Mouse (Mus musculus) embryonic facial prominence, embryonic 14.5 days (tissue): ENCODE results near the gene Krt222. TPM values are rescaled to one million over a fixed set of nuclear protein-coding genes. Genes with fewer than 3 reads are reported as not detected.

Source experiments
- ATAC-seq: fragments of 200-750 bp; cut with Nextera tagmentation; 2 replicates; pipeline ENCODE4 v1.8.0; 2017; ENCODE audit warnings: low read depth, moderate number of reproducible peaks, moderate TSS enrichment
- DNase-seq: peaks from one replicate; pipeline ENCODE4 v3.0.0-alpha.2; 2015; ENCODE audit warnings: low spot score
- H3K27ac ChIP-seq: fragments of 300-500 bp; sonication (generic); replicated peaks from 2 replicates; pipeline ENCODE4 v1.5.1; 2014; ENCODE audit warnings: low read depth, mild to moderate bottlenecking, low read length, moderate library complexity
- H3K27me3 ChIP-seq: fragments of 300-500 bp; sonication (generic); replicated peaks from 2 replicates; pipeline ENCODE4 v1.6.1; 2014; ENCODE audit warnings: low read length; ENCODE audit not compliant: control insufficient read depth, insufficient read depth
- H3K36me3 ChIP-seq: fragments of 300-500 bp; sonication (generic); 2 replicates; pipeline ENCODE4 v1.6.1; 2014; ENCODE audit warnings: low read length, mixed read lengths; ENCODE audit not compliant: control insufficient read depth, insufficient read depth
- H3K4me1 ChIP-seq: fragments of 300-500 bp; sonication (generic); 2 replicates; pipeline ENCODE4 v1.6.1; 2014; ENCODE audit warnings: antibody characterized with exemption, low read length; ENCODE audit not compliant: control insufficient read depth, insufficient read depth
- H3K4me2 ChIP-seq: fragments of 300-500 bp; sonication (generic); 2 replicates; pipeline ENCODE4 v1.6.1; 2014; ENCODE audit warnings: low read depth, mild to moderate bottlenecking, low read length, moderate library complexity, mixed read lengths
- H3K4me3 ChIP-seq: fragments of 300-500 bp; sonication (generic); 2 replicates; pipeline ENCODE4 v1.5.1; 2014; ENCODE audit warnings: low read depth, mild to moderate bottlenecking, low read length
- H3K9ac ChIP-seq: fragments of 300-500 bp; sonication (generic); 2 replicates; pipeline ENCODE4 v1.6.1; 2014; ENCODE audit warnings: low read depth, mild to moderate bottlenecking, low read length, moderate library complexity, mixed read lengths
- H3K9me3 ChIP-seq: fragments of 300-500 bp; sonication (generic); 2 replicates; pipeline ENCODE4 v1.6.1; 2016; ENCODE audit warnings: low read length; ENCODE audit not compliant: control insufficient read depth
- WGBS: fragments of 180-500 bp; shearing (Covaris S2); extraction: QIAGEN DNeasy Blood & Tissue Kit; methylation state at CpG from one replicate; pipeline ENCODE4 v1.1.7; 2014; 5-methylcytosine and 5-hydroxymethylcytosine counted together
- polyA plus RNA-seq: library from polyadenylated mRNA; unstranded; fragments of >200 nt; fragmentation: Nextera tagmentation; extraction: Ambion mirVana; gene quantifications from 2 replicates; pipeline ENCODE4 v1.2.1, GENCODE M21; 2014

Krt222 gene
- polyA plus RNA-seq, 1 experiment from 2014 or later = 0.70 TPM

DNA sequence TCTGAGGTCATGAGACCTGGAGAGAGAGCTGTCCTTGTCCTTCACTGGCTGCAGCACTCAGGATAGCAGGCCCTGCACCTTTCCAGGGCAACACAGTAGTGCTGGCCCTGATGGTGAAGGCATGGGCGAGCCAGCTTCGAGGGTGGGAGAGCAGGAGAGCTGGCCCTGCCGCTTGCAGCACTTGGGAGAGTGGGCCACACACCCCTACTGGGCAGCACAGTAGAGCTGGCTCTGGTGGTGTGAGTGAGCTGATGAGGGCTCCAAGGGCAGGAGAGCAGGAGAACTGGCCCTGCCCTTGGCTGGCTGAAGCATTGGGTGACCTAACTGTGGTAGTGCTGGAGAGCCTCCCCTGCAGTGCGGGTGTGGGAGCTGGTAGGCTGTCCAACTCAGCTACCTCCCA lies 28.8 kb upstream of the Krt222 start:
- Histone ChIP-seq H3K36me3 (no peaks in the 10 kb centered on the region), H3K4me2 (no peak overlapping the region), H3K4me3 (no peak overlapping the region), H3K27ac (no peak overlapping the region), H3K27me3 (no peaks in the 10 kb centered on the region), H3K9me3 (no peaks in the 10 kb centered on the region), H3K4me1 (0 out of 2 replicates have a peak, but pooled peaks cover 6% of the 10 kb centered on the region), H3K9ac (no peak overlapping the region)
- DNase-seq = no peak
- WGBS = 85% methylated on average over 3 of the region's 4 CpGs
- ATAC-seq = no peak

DNA sequence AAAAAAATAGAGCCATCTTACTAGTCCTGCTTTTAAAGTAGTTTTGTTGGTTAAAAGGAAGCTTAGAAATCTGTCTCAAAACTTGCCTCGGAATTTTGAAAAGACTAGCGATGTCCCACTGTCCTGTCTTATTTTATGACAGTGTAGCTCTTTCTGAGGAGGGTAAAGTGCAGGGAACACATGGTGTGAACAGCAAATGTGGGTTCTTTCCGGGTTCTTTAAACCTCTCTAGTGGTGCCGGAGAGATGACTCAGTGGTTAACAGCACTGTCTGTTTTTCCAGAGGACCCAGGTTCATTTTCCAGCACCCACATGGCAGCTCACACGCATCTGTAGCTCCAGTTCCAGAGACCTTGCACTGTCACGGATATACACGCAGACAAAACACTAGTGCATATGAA lies 25.3 kb upstream of the Krt222 start:
- H3K4me3 ChIP-seq = no peak overlapping the region
- no peak for ATAC-seq
- no peak for DNase-seq
- no peaks in the 10 kb centered on the region for H3K27me3 ChIP-seq
- no peak overlapping the region for H3K27ac ChIP-seq
- no peaks in the 10 kb centered on the region for H3K4me1 ChIP-seq
- H3K9ac ChIP-seq = no peak overlapping the region
- no peaks in the 10 kb centered on the region for H3K36me3 ChIP-seq
- no peak overlapping the region for H3K4me2 ChIP-seq
- no peaks in the 10 kb centered on the region for H3K9me3 ChIP-seq
- WGBS = 70% methylated on average over 7 of the region's 7 CpGs

DNA sequence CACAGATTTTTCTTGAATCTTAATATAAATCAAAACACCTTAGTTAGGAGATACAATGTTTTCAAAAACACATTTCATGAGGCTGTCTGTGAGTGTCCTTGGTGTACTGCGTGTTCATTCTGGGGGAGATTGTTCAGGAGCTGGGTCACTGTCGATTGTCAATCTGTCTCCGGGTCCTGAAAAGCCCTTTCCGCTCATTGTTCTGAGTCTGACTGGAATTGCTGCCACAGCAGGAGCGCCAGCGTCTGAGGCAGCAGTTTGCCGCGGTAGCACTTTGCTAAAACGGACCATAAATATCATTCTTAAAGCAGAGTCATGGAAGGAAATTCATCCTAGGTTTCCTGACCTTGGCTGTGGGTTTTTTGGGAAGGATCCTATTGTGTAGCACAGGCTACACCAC lies 21.9 kb upstream of the Krt222 start:
- Histone ChIP-seq H3K9me3 (no peaks in the 10 kb centered on the region), H3K4me3 (no peak overlapping the region), H3K27ac (no peak overlapping the region), H3K27me3 (no peaks in the 10 kb centered on the region), H3K4me2 (no peak overlapping the region), H3K4me1 (no peaks in the 10 kb centered on the region), H3K9ac (no peak overlapping the region), H3K36me3 (no peaks in the 10 kb centered on the region)
- 50% methylated on average over 9 of the region's 9 CpGs for WGBS
- no peak for DNase-seq
- ATAC-seq = no peak

DNA sequence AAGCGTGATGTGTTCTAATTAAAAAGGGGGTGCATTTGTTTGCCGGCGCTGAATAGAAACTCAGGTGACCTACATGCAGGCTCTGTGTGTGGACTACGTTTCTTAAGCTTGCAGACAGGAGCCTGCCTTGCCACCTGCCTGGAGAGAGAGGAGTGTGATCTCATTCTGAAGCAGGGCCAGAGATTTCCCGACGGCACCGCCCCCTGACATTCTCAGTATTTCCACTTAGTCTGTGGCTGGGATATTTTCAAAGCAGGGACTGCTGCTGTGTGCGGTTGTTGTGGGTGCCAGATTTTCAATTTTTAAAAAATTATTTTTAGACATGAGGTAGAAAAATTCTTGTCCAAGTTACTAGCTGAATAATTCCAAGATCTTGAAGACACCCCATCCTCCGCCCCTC lies 21.3 kb upstream of the Krt222 start:
- Histone ChIP-seq H3K36me3 (no peaks in the 10 kb centered on the region), H3K4me1 (no peaks in the 10 kb centered on the region), H3K27ac (no peak overlapping the region), H3K9ac (no peak overlapping the region), H3K4me3 (no peak overlapping the region), H3K27me3 (no peaks in the 10 kb centered on the region), H3K9me3 (no peaks in the 10 kb centered on the region), H3K4me2 (no peak overlapping the region)
- peak; percentile 25 for DNase-seq
- 58% methylated on average over 9 of the region's 9 CpGs for WGBS
- ATAC-seq = no peak; the same call in 1 of the 2 replicates

DNA sequence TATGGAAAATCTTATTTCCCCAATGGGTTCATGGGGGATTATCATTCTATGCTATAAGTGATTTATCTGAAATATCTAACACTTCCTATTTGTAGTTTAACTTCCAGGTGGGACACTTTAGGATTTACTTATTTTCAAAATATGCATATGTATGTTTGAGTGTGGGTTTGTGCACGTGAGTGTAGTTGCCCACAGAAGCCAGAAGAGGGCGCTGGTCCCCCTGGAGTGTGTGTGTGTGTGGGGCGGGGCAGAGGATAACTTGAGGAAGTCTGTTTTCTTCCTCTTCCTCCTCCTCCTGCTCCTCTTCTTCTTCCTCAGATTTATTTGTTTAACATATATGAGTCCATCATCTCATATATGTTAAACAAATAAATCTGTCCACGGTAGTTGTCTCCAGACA lies 12.3 kb upstream of the Krt222 start:
- no peaks in the 10 kb centered on the region for H3K27me3 ChIP-seq
- H3K36me3 ChIP-seq = no peaks in the 10 kb centered on the region
- ATAC-seq (no peak), DNase-seq (no peak)
- H3K9me3 ChIP-seq = no peaks in the 10 kb centered on the region
- no peak overlapping the region for H3K4me3 ChIP-seq
- no peaks in the 10 kb centered on the region for H3K4me1 ChIP-seq
- H3K9ac ChIP-seq = no peak overlapping the region
- 66% methylated on average over 4 of the region's 4 CpGs for WGBS
- H3K27ac ChIP-seq = no peak overlapping the region
- H3K4me2 ChIP-seq = no peak overlapping the region

DNA sequence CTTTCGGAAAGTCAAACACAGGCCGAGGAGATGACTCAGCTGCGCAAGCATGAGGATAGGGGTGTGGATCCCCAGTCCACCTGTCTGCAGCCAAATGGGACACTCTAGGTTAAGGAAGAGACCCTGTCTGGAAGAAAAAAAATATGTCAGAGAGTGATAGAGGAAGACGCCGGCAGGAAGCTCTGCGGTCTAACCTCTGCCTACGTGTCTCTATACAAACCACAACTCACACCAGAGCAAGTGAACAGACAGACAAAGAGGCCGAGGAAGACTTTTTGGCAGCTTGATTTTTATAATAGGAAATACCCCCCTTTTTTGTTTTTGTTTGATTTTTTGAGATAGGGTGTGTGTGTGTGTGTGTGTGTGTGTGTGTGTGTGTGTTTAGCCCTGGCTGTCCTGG lies 11.4 kb upstream of the Krt222 start:
- Histone ChIP-seq H3K9ac (no peak overlapping the region), H3K36me3 (no peaks in the 10 kb centered on the region), H3K4me2 (no peak overlapping the region), H3K27ac (no peak overlapping the region), H3K27me3 (no peaks in the 10 kb centered on the region), H3K9me3 (no peaks in the 10 kb centered on the region), H3K4me3 (no peak overlapping the region), H3K4me1 (no peaks in the 10 kb centered on the region)
- no peak for DNase-seq
- ATAC-seq = no peak
- WGBS = 96% methylated on average over 8 of the region's 8 CpGs

DNA sequence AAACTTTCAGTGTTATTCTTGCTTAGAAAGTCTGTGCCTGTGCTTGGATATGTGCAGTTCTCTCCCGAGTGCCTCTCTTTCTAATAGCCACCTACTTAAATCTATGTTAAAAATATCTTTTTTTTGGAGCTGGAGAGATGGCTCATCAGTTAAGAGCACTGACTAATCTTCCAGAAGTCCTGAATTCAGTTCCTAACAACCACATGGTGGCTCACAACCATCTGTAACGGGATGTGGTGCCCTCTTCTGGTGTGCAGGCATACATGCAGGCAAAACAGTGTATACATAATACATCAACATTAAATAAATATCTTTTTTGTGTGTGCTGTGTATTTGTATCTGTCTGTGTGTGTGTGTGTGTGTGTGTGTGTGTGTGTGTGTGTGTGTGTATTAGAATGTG lies 10.0 kb upstream of the Krt222 start:
- no peak overlapping the region for H3K4me2 ChIP-seq
- 58% methylated on average over 2 of the region's 2 CpGs for WGBS
- ATAC-seq (no peak), DNase-seq (no peak)
- no peaks in the 10 kb centered on the region for H3K9me3 ChIP-seq
- H3K36me3 ChIP-seq = no peaks in the 10 kb centered on the region
- H3K4me3 ChIP-seq = no peak overlapping the region
- no peaks in the 10 kb centered on the region for H3K27me3 ChIP-seq
- H3K27ac ChIP-seq = no peak overlapping the region
- H3K9ac ChIP-seq = no peak overlapping the region
- no peaks in the 10 kb centered on the region for H3K4me1 ChIP-seq

DNA sequence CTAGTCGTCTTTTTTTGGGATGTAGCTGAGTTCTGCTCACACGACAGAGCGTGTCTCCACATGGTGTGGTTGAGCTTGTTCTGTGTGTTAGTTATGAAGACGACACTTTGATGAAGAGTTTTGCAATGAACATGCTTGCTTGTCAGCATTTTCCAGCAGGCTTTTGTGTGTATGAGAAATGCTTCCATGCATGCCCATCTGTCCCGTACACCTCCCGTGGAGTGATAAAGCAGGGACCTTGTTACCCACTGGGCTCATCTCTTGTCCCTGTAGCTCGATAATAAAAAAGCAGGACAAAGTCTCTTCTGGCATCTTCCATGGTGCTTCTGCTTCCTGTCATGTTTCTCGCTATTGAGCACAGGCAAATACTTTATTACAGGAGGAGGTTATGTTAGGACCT lies 8.8 kb upstream of the Krt222 start:
- 67% methylated on average over 8 of the region's 8 CpGs for WGBS
- no peaks in the 10 kb centered on the region for H3K36me3 ChIP-seq
- DNase-seq (peak; percentile 34), ATAC-seq (no peak)
- no peaks in the 10 kb centered on the region for H3K4me1 ChIP-seq
- H3K4me2 ChIP-seq = no peak overlapping the region
- H3K9me3 ChIP-seq = no peaks in the 10 kb centered on the region
- H3K9ac ChIP-seq = no peak overlapping the region
- no peak overlapping the region for H3K4me3 ChIP-seq
- H3K27me3 ChIP-seq = no peaks in the 10 kb centered on the region
- H3K27ac ChIP-seq = no peak overlapping the region

DNA sequence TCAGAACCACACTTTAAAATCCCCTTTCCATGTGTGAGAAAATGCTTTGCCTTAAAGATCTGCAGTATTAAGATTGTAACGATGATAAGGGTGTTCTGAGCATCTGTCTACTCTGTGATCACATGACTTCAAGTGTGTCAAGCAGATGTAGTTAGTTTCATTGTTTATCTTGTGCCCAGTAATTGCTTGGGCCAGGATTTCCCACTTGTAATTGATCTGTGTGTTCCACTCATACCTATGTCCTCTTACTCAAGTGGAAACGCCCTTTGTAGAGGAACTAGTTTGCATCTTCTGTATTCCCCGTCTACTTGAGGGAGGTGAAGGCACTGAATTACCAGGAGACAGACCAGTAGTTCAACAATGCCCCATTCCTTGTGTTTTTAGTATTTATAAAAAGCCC lies 6.8 kb upstream of the Krt222 start:
- Histone ChIP-seq H3K9me3 (no peaks in the 10 kb centered on the region), H3K36me3 (no peaks in the 10 kb centered on the region), H3K4me3 (no peak overlapping the region), H3K4me2 (no peak overlapping the region), H3K27ac (no peak overlapping the region), H3K27me3 (no peaks in the 10 kb centered on the region), H3K4me1 (no peaks in the 10 kb centered on the region), H3K9ac (no peak overlapping the region)
- ATAC-seq = no peak
- no peak for DNase-seq
- 38% methylated on average over 3 of the region's 3 CpGs for WGBS
